Mouse (Mus musculus): ENCODE results near the gene Gm5798.
"Not testable (repeated sequence)": the region's sequence is repeated elsewhere in the genome, so short reads cannot be mapped to it uniquely, and the experiment has no call there.

The Gm5798 gene

GRCm38 (mm10) chr14:41348309-41348708, at the start of gene Gm5798:
TSS of gene Gm5798 (plus strand) at chr14:41348609.
- not testable (repeated sequence) for DNase-seq (ENCODE audit: low spot score)

DNA sequence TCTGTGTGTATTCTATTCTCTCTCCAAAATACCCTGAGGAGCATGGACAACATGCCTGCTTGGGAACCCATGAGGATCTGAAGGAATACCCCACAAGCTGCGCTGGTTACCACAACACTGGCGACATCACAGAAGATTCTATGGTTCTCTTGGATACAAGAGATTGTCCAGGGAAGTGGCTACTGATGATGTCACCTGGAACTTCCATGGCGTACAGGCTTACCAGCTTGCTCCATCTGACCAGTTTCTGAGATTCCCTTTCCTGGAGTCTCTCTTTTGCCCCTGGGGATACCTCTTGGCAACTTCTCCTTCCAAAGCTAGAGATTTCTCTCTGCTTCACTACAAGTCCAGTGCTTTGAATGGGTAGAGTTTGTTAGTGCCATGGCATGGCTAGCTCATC, 37.9 kb downstream of the Gm5798 start, which contains the start of gene Gm7945:
Gene Gm7945, minus strand, starts transcription at position 101 of the 400 bp plus-strand sequence.
- DNase-seq (ENCODE audit: low spot score) = not testable (repeated sequence)
